Comparison of ENCODE assay signal across 7 mouse cellular contexts in the genomic region with DNA sequence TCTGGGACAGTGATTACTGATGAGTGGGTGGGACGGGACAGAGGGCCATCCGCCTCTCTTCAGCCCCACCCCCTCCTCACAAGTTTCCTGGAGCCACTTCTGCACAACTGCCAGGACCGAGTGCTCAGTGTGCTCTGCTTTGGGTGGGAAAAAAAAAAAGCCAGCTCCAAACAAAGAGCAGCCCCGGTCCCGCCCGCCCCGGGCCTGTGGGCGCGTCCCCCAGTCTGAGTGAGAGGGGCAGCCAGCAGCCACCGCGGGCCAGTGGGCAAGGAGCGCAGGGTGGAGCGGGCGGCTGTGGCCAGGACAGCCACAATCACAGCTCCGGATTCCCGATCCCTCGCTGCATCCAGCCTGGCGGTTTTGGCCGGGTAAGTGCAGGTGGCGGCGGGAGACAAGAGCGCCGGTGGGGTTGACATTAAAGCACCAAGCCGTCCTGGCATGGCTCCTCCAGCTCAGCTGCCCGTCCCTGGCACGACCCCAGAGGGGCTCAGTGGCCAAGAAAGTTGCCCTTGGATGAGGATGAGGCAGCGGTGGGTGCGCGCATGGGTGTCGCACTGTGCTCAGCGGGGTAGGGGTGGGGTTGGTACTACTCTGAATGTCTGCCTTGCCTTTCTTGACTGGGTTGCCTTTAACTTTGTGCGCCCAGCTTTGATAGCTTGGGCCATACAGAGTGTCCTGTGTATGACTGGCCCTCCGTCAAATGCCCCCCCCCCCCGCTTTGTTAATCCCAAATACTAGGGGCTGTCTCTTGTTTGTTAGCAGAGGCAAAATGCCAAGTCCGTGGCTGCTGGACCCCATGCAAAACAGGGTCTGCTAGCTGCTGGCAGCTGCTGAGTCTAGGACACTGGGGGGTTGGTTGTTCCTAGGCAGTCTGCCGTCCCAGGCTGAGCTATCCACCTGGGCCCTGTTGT. TPM values are rescaled to one million over a fixed set of nuclear protein-coding genes. Genes with fewer than 3 reads are reported as not detected.
DNase-seq lines count a peak whose midpoint lies in the region; ATAC-seq and TF ChIP-seq lines count a peak whose summit lies in the region.

Gene Tspan11 (plus strand): TSS at position 79 of the 911 bp plus-strand sequence.

- no peaks in the 10 kb centered on the region for H3K9me3 ChIP-seq in forebrain, embryonic 11.5 days (ENCODE audit: control insufficient read depth, low read length)
- no peaks in the 10 kb centered on the region for H3K9me3 ChIP-seq in limb, embryonic 12.5 days
- H3K9me3 ChIP-seq in midbrain, postnatal 0 days (ENCODE audit: low read length) = no peaks in the 10 kb centered on the region

- H3K27me3 ChIP-seq in forebrain, embryonic 11.5 days (ENCODE audit: control insufficient read depth, insufficient read depth, low read length) = no peaks in the 10 kb centered on the region
- H3K27me3 ChIP-seq in limb, embryonic 12.5 days = peaks cover 7% of the 10 kb centered on the region
- H3K27me3 ChIP-seq in midbrain, postnatal 0 days (ENCODE audit: insufficient read depth, low read length) = no peaks in the 10 kb centered on the region

- H3K9ac ChIP-seq in forebrain, embryonic 11.5 days (ENCODE audit: low read length) = peak within 1 kb of the TSS; percentile 77
- peak within 1 kb of the TSS; percentile 76 for H3K9ac ChIP-seq in limb, embryonic 12.5 days (replicated peaks)
- peak within 1 kb of the TSS; percentile 50 for H3K9ac ChIP-seq in midbrain, postnatal 0 days (replicated peaks; ENCODE audit: low read length, poor library complexity, severe bottlenecking)

- intact Hi-C loops in heart, postnatal 14 days (cut with DNase I) = loop anchor here (2.0 kb wide), 1 partner anchor 31 kb away; no protein-coding TSS in a partner anchor

- H3K36me3 ChIP-seq in forebrain, embryonic 11.5 days (ENCODE audit: control insufficient read depth, insufficient read depth, low read length) = no peaks in the 10 kb centered on the region
- H3K36me3 ChIP-seq in limb, embryonic 12.5 days = no peaks in the 10 kb centered on the region
- no peaks in the 10 kb centered on the region for H3K36me3 ChIP-seq in midbrain, postnatal 0 days (ENCODE audit: insufficient read depth, low read length)

- H3K27ac ChIP-seq in forebrain, embryonic 11.5 days (ENCODE audit: low read depth, low read length) = no peak within 1 kb of the TSS
- H3K27ac ChIP-seq in limb, embryonic 12.5 days = peak within 1 kb of the TSS; percentile 75
- peak within 1 kb of the TSS; percentile 48 for H3K27ac ChIP-seq in midbrain, postnatal 0 days (ENCODE audit: low read depth, low read length)

- peak; percentile 61 for DNase-seq in 3T3-L1 (ENCODE audit: low read depth, low spot score)
- peak; percentile 51 for DNase-seq in Muller cell, postnatal 12 days (ENCODE audit: inconsistent ontology term)
- DNase-seq in forebrain, embryonic 11.5 days (ENCODE audit: low spot score) = peak; percentile 77
- DNase-seq in heart, postnatal 14 days = peak; percentile 54 to 60
- DNase-seq in midbrain, postnatal 0 days (ENCODE audit: low spot score) = peak; percentile 83
- no peak for DNase-seq in thymus, postnatal 0 days (ENCODE audit: low spot score)

- no peak for TF ChIP-seq CTCF in midbrain, postnatal 0 days (IDR thresholded peaks at IDR 0.05)

- H3K4me1 ChIP-seq in forebrain, embryonic 11.5 days (replicated peaks; ENCODE audit: control insufficient read depth, insufficient read depth, low read length) = 0 out of 2 replicates have a peak, but pooled peaks cover 8% of the 10 kb centered on the region
- peaks cover 21% of the 10 kb centered on the region for H3K4me1 ChIP-seq in limb, embryonic 12.5 days (replicated peaks)
- peaks cover 8% of the 10 kb centered on the region; the same call in 1 of the 2 replicates for H3K4me1 ChIP-seq in midbrain, postnatal 0 days (ENCODE audit: insufficient read depth, low read length)

- peak within 1 kb of the TSS; percentile 45 for H3K4me3 ChIP-seq in forebrain, embryonic 11.5 days (ENCODE audit: low read depth, low read length)
- H3K4me3 ChIP-seq in limb, embryonic 12.5 days (replicated peaks) = peak within 1 kb of the TSS; percentile 57
- peak within 1 kb of the TSS; percentile 41 for H3K4me3 ChIP-seq in midbrain, postnatal 0 days (ENCODE audit: low read depth, low read length)

- under 1% methylated on average over 36 of the region's 36 CpGs for WGBS in forebrain, embryonic 11.5 days
- 2% methylated on average over 36 of the region's 36 CpGs for WGBS in limb, embryonic 12.5 days
- under 1% methylated on average over 31 of the region's 36 CpGs for WGBS in midbrain, postnatal 0 days

- peak within 1 kb of the TSS; percentile 88 for H3K4me2 ChIP-seq in forebrain, embryonic 11.5 days (ENCODE audit: low read depth, low read length, severe bottlenecking)
- H3K4me2 ChIP-seq in limb, embryonic 12.5 days = peak within 1 kb of the TSS; percentile 90
- peak within 1 kb of the TSS; percentile 69 for H3K4me2 ChIP-seq in midbrain, postnatal 0 days (ENCODE audit: low read depth, low read length, poor library complexity, severe bottlenecking)

- peak; percentile 75 for ATAC-seq in forebrain, embryonic 11.5 days (replicated peaks; ENCODE audit: low FRiP score)
- peak; percentile 52 for ATAC-seq in limb, embryonic 12.5 days (ENCODE audit: insufficient number of reproducible peaks, insufficient read depth, low FRiP score, low TSS enrichment, low read depth)
- peak; percentile 77 for ATAC-seq in midbrain, postnatal 0 days (ENCODE audit: low FRiP score)

RNA-seq across cellular contexts. Expression of gene Tspan11, which starts in this region (rescaled TPM):
- 6.4 and 9.7 TPM in 2 replicates for polyA plus RNA-seq in forebrain, embryonic 11.5 days (2014; fragmentation: Nextera tagmentation; extraction: Ambion mirVana)
- 1 to 10 TPM; 3.1 to 3.3 TPM for total RNA-seq in heart, postnatal 14 days (2021)
- polyA plus RNA-seq in limb, embryonic 12.5 days (2016; fragmentation: Nextera tagmentation; extraction: Ambion mirVana) = 14.9 and 15.7 TPM in 2 replicates
- total RNA-seq in midbrain, postnatal 0 days (2014; rRNA removed) = 5.0 and 6.5 TPM in 2 replicates
- polyA plus RNA-seq in midbrain, postnatal 0 days (2015; fragmentation: Nextera tagmentation; extraction: Ambion mirVana) = 2.6 and 3.0 TPM in 2 replicates
- 0.62 and 1.3 TPM in 2 replicates for polyA plus RNA-seq in thymus, postnatal 0 days (2015; fragmentation: Nextera tagmentation; extraction: Ambion mirVana)
